Mouse (Mus musculus) bone marrow, adult 2 months (tissue): Measurements from ENCODE around the gene Nfic.

Experiments
- CTCF ChIP-seq: fragments of 200-500 bp; IDR thresholded peaks from 2 replicates; pipeline ENCODE4 v1.5.1; 2011; ENCODE audit warnings: low read length, control low read depth; ENCODE audit not compliant: control insufficient read depth, insufficient read depth
- POLR2A ChIP-seq: fragments of 200-500 bp; IDR thresholded peaks from 2 replicates; pipeline ENCODE4 v1.6.1; 2011; ENCODE audit warnings: low read depth, mild to moderate bottlenecking, control low read depth, low read length, borderline replicate concordance; ENCODE audit not compliant: control insufficient read depth

DNA sequence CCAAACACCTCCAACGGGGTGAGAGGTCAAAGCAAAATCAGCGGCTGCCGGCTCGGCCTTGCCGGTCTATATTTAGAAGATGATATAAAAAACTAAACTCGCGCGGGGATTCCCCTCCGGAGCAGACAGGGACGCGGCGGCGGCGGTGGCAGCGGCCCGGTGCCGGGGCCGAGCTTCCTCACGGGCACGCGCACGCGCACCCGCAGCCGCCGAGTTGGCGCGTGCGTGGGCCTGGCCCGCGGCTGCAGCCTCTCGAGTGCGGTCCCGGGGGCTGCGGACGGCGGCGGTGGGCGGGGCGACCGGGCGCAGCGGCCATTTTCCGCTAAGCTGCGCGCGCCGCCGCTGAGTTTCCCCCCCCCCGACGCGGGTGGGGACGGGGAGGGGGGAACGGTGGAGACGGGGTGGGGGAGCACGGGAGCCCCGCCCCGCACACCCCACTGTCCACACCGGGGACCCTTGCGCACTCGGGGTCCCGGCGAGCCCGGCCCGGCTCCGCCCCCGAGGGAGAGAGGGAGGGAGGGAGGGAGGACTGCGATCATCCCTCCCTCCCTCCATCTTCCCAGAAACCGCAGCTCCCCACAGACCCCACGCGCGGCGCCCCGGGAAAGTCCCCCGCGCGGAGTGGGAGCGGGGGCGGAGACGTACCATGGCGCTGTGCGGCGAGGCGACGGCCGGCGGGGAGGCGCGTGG lies 25.1 kb downstream of the Nfic start:
- no peak for TF ChIP-seq CTCF
- peak; percentile 36; the same call in 1 of the 2 replicates for TF ChIP-seq POLR2A
